Mouse (Mus musculus) midbrain, postnatal 0 days (tissue): Measurements from ENCODE around the gene Dars2. TPM values are rescaled to one million over a fixed set of nuclear protein-coding genes. Genes with fewer than 3 reads are reported as not detected.

Experiments used
- ATAC-seq: fragments of 200-750 bp; cut with Nextera tagmentation; 2 replicates; pipeline ENCODE4 v1.8.0; 2017; ENCODE audit warnings: moderate number of reproducible peaks, mild to moderate bottlenecking, moderate TSS enrichment, moderate library complexity; ENCODE audit not compliant: low FRiP score
- DNase-seq: peaks from one replicate; pipeline ENCODE4 v3.0.0-alpha.2; 2015; ENCODE audit warnings: low spot score
- H3K27ac ChIP-seq: fragments of 300-500 bp; sonication (generic); 2 replicates; pipeline ENCODE4 v1.5.1; 2014; ENCODE audit warnings: low read depth, mild to moderate bottlenecking, low read length, mixed read lengths
- H3K27me3 ChIP-seq: fragments of 300-500 bp; sonication (generic); 2 replicates; pipeline ENCODE4 v1.6.1; 2014; ENCODE audit warnings: low read length, control low read depth, mixed read lengths; ENCODE audit not compliant: insufficient read depth
- H3K36me3 ChIP-seq: fragments of 300-500 bp; sonication (generic); 2 replicates; pipeline ENCODE4 v1.6.1; 2014; ENCODE audit warnings: low read length, control low read depth, mixed read lengths; ENCODE audit not compliant: insufficient read depth
- H3K4me1 ChIP-seq: fragments of 300-500 bp; sonication (generic); 2 replicates; pipeline ENCODE4 v1.6.1; 2014; ENCODE audit warnings: mild to moderate bottlenecking, control low read depth, antibody characterized with exemption, low read length, mixed read lengths; ENCODE audit not compliant: insufficient read depth
- H3K4me2 ChIP-seq: fragments of 300-500 bp; sonication (generic); 2 replicates; pipeline ENCODE4 v1.6.1; 2014; ENCODE audit warnings: low read depth, mild to moderate bottlenecking, low read length, mixed read lengths; ENCODE audit not compliant: poor library complexity, severe bottlenecking
- H3K4me3 ChIP-seq: fragments of 300-500 bp; sonication (generic); 2 replicates; pipeline ENCODE4 v1.5.1; 2014; ENCODE audit warnings: low read depth, mild to moderate bottlenecking, low read length, moderate library complexity
- H3K9ac ChIP-seq: fragments of 300-500 bp; sonication (generic); replicated peaks from 2 replicates; pipeline ENCODE4 v1.6.1; 2014; ENCODE audit warnings: mild to moderate bottlenecking, low read length, moderate library complexity, mixed read lengths; ENCODE audit not compliant: poor library complexity, severe bottlenecking
- H3K9me3 ChIP-seq: fragments of 300-500 bp; sonication (generic); 2 replicates; pipeline ENCODE4 v1.6.1; 2016; ENCODE audit warnings: low read length, control low read depth
- CTCF ChIP-seq: IDR thresholded peaks from 2 replicates; pipeline ENCODE4 v1.5.1; 2016; ENCODE audit warnings: antibody characterized with exemption, mild to moderate bottlenecking
- WGBS: fragments of 180-500 bp; shearing (Covaris S2); extraction: QIAGEN DNeasy Blood & Tissue Kit; methylation state at CpG from one replicate; pipeline ENCODE4 v1.1.7; 2014; 5-methylcytosine and 5-hydroxymethylcytosine counted together
- polyA plus RNA-seq: library from polyadenylated mRNA; unstranded; fragments of >200 nt; fragmentation: Nextera tagmentation; extraction: Ambion mirVana; gene quantifications from 2 replicates; pipeline ENCODE4 v1.2.1, GENCODE M21; 2015
- total RNA-seq: library from RNA; depleted of rRNA; stranded (reverse); fragments of >200 nt; gene quantifications from 2 replicates; pipeline ENCODE4 v1.2.3, GENCODE M21; 2014; rRNA removed

The Dars2 gene
- total and polyA plus RNA-seq, 2 experiments from 2014 or later: 14.6 to 19.6 TPM

DNA sequence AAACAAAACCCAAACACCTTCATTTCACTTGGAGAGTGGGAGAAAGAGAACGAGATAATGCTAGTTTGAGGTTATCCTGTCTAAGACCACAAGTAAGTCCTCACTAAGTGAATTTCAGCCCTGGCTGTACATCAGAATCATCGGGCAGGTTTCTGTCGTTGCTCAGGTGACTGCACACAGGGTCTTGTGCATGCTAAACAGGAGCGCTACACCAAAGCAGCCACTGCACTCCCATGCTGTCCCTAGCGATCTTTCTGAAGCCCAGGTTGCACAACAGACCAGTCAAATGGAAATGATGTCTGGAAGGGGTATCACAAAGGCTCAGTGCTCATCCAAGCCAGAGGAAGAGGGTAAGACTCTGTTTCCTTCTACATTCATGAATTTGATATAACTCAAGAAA is 64.0 kb downstream of the Dars2 start:
- no peak for DNase-seq
- no peak for ATAC-seq
- H3K4me2 ChIP-seq: no peak overlapping the region
- no peaks in the 10 kb centered on the region for H3K4me1 ChIP-seq
- WGBS: 73% methylated on average over 5 of the region's 5 CpGs
- 0 out of 2 replicates have a peak, but pooled peaks cover 2% of the 10 kb centered on the region for H3K36me3 ChIP-seq
- H3K27me3 ChIP-seq: no peaks in the 10 kb centered on the region
- H3K9ac ChIP-seq: no peak overlapping the region
- no peak overlapping the region for H3K4me3 ChIP-seq
- no peak overlapping the region for H3K27ac ChIP-seq
- no peaks in the 10 kb centered on the region for H3K9me3 ChIP-seq
- no peak for TF ChIP-seq CTCF

DNA sequence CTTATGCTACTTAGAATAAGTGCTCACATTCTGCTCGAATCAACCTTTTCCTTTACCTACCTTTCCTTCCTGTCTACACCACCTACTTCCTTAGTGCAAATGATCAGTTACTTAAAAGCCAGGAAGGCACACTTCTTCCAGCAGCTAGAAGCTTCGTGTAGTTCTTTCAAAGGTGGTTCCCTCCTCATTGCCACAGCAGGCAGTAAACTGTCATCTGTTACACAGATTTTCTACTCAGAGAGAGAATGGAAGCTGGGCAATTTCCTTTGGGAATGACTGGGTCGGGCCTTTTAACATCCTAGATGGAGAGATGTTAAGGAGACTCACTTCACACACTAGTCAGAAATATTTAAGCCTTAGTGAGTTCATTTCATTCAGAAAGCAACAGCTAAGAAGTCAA is 64.9 kb downstream of the Dars2 start:
- 78% methylated on average over 3 of the region's 3 CpGs for WGBS
- H3K4me2 ChIP-seq: no peak overlapping the region
- H3K27ac ChIP-seq: no peak overlapping the region
- ATAC-seq (no peak), DNase-seq (no peak)
- no peaks in the 10 kb centered on the region for H3K4me1 ChIP-seq
- H3K36me3 ChIP-seq: 0 out of 2 replicates have a peak, but pooled peaks cover 2% of the 10 kb centered on the region
- no peaks in the 10 kb centered on the region for H3K27me3 ChIP-seq
- no peak overlapping the region for H3K9ac ChIP-seq
- H3K4me3 ChIP-seq: no peak overlapping the region
- no peaks in the 10 kb centered on the region for H3K9me3 ChIP-seq
- TF ChIP-seq CTCF: no peak

DNA sequence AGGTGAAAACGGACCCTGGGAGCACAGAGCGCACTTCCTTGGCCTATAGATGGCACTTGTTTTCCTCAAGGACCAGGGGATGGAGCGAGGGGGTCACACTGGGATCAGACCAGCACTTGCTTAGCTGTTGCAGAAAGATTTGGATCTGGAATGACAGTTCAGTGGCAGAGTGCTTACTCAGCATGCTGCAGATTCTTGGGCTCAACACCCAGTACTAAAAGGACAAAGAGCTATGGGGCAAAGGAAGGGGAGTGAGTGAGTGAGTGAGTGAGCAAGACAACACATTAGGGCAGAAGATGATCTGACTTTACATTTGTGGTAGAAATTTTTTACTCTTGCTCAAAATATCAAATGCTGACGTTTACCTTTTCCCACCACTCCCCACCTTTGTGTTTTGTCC is 65.5 kb downstream of the Dars2 start:
- 72% methylated on average over 4 of the region's 4 CpGs for WGBS
- Histone ChIP-seq H3K36me3 (0 out of 2 replicates have a peak, but pooled peaks cover 2% of the 10 kb centered on the region), H3K9me3 (no peaks in the 10 kb centered on the region), H3K4me1 (no peaks in the 10 kb centered on the region), H3K4me3 (no peak overlapping the region), H3K27ac (no peak overlapping the region), H3K4me2 (no peak overlapping the region), H3K27me3 (no peaks in the 10 kb centered on the region), H3K9ac (no peak overlapping the region)
- ATAC-seq (no peak), DNase-seq (no peak)
- no peak for TF ChIP-seq CTCF

DNA sequence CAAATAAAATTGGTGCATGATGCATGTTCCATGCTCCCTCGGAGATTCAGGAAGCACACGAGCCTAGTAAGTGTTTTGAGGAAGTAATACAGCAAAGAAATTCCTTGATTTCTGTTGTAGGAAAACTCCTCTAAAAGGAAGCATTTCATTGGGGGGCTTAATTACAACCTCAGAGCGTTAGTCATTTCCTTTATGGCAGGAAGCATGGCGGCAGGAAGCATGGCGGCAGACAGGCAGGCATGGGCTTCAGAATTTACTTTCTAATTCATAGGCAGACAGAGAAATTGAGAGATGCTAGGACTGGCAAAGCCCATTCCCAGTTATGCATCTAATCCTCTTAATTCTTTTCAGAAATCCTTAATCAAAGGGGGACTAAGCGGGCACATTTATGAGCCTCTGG is 76.6 kb downstream of the Dars2 start:
- H3K27ac ChIP-seq: no peak overlapping the region
- H3K27me3 ChIP-seq: no peaks in the 10 kb centered on the region
- no peak for TF ChIP-seq CTCF
- H3K4me1 ChIP-seq: no peaks in the 10 kb centered on the region
- H3K9ac ChIP-seq: no peak overlapping the region
- DNase-seq: no peak
- H3K4me3 ChIP-seq: no peak overlapping the region
- no peaks in the 10 kb centered on the region for H3K36me3 ChIP-seq
- ATAC-seq: no peak
- no peaks in the 10 kb centered on the region for H3K9me3 ChIP-seq
- WGBS: 60% methylated on average over 6 of the region's 6 CpGs
- H3K4me2 ChIP-seq: no peak overlapping the region

Other genes starting within 250 kb of the Dars2 start
- 19.0 and 26.4 TPM in 2 replicates for gene Rc3h1, start 164.2 kb downstream of the Dars2 start, total RNA-seq
- gene Rc3h1, start 164.2 kb downstream of the Dars2 start, polyA plus RNA-seq: 4.3 and 5.9 TPM in 2 replicates
- 0.05 TPM in 1 of 2 replicates, not detected in the other for gene Serpinc1, start 92.1 kb downstream of the Dars2 start, total RNA-seq
- 3.1 and 3.4 TPM in 2 replicates for gene Serpinc1, start 92.1 kb downstream of the Dars2 start, polyA plus RNA-seq
- 35.5 and 55.6 TPM in 2 replicates for gene Zbtb37, start 35.8 kb downstream of the Dars2 start, total RNA-seq
- 8.5 and 12.7 TPM in 2 replicates for gene Zbtb37, start 35.8 kb downstream of the Dars2 start, polyA plus RNA-seq
- 1.4 and 2.0 TPM in 2 replicates for gene Cenpl, start 55 bp upstream of the Dars2 start, total RNA-seq
- gene Cenpl, start 55 bp upstream of the Dars2 start, polyA plus RNA-seq: 5.2 and 6.1 TPM in 2 replicates
- gene Klhl20, start 60.9 kb upstream of the Dars2 start, total RNA-seq: 18.5 and 19.2 TPM in 2 replicates
- 13.3 and 14.2 TPM in 2 replicates for gene Klhl20, start 60.9 kb upstream of the Dars2 start, polyA plus RNA-seq
- 30.1 and 37.5 TPM in 2 replicates for gene Ankrd45, start 72.0 kb upstream of the Dars2 start, total RNA-seq
- 28.7 and 30.5 TPM in 2 replicates for gene Ankrd45, start 72.0 kb upstream of the Dars2 start, polyA plus RNA-seq
- not detected in 2 replicates for gene Tex50, start 88.7 kb upstream of the Dars2 start, total RNA-seq
- gene Tex50, start 88.7 kb upstream of the Dars2 start, polyA plus RNA-seq: 0.23 and 0.73 TPM in 2 replicates
- 79.1 and 90.3 TPM in 2 replicates for gene Prdx6, start 180.6 kb upstream of the Dars2 start, total RNA-seq
- gene Prdx6, start 180.6 kb upstream of the Dars2 start, polyA plus RNA-seq: 159 and 160 TPM in 2 replicates